Mouse (Mus musculus) neural tube, embryonic 13.5 days (tissue): ENCODE data around the gene Rhob. TPM values are rescaled to one million over a fixed set of nuclear protein-coding genes. Genes with fewer than 3 reads are reported as not detected.

Experiments used
- ATAC-seq: fragments of 200-750 bp; cut with Nextera tagmentation; 2 replicates; pipeline ENCODE4 v1.8.0; 2017; ENCODE audit warnings: low read depth, mild to moderate bottlenecking, moderate TSS enrichment, moderate library complexity
- H3K27ac ChIP-seq: fragments of 300-500 bp; sonication (generic); replicated peaks from 2 replicates; pipeline ENCODE4 v1.5.1; 2015; ENCODE audit warnings: moderate library complexity, mild to moderate bottlenecking, inconsistent platforms
- H3K27me3 ChIP-seq: fragments of 300-500 bp; sonication (generic); 2 replicates; pipeline ENCODE4 v1.6.1; 2015; ENCODE audit warnings: mild to moderate bottlenecking, inconsistent platforms
- H3K36me3 ChIP-seq: fragments of 300-500 bp; sonication (generic); 2 replicates; pipeline ENCODE4 v1.6.1; 2015; ENCODE audit warnings: mild to moderate bottlenecking, inconsistent platforms
- H3K4me1 ChIP-seq: fragments of 300-500 bp; sonication (generic); replicated peaks from 2 replicates; pipeline ENCODE4 v1.6.1; 2015; ENCODE audit warnings: inconsistent platforms
- H3K4me2 ChIP-seq: fragments of 300-500 bp; sonication (generic); 2 replicates; pipeline ENCODE4 v1.6.1; 2015; ENCODE audit warnings: inconsistent platforms, mild to moderate bottlenecking, moderate library complexity
- H3K4me3 ChIP-seq: fragments of 300-500 bp; sonication (generic); 2 replicates; pipeline ENCODE4 v1.5.1; 2015; ENCODE audit warnings: mild to moderate bottlenecking, inconsistent platforms
- H3K9ac ChIP-seq: fragments of 300-500 bp; sonication (generic); 2 replicates; pipeline ENCODE4 v1.6.1; 2015; ENCODE audit warnings: moderate library complexity, mild to moderate bottlenecking, inconsistent platforms
- H3K9me3 ChIP-seq: fragments of 300-500 bp; sonication (generic); 2 replicates; pipeline ENCODE4 v1.6.1; 2016; ENCODE audit warnings: inconsistent platforms
- WGBS: fragments of 180-500 bp; shearing (Covaris S2); methylation state at CpG from one replicate; pipeline ENCODE4 v1.1.7; 2015; 5-methylcytosine and 5-hydroxymethylcytosine counted together
- polyA plus RNA-seq: library from polyadenylated mRNA; unstranded; fragments of >200 nt; fragmentation: Nextera tagmentation; extraction: Ambion mirVana; gene quantifications from 2 replicates; pipeline ENCODE4 v1.2.1, GENCODE M21; 2015

The Rhob gene
- polyA plus RNA-seq, 1 experiment from 2014 or later, result 81.1 TPM

- H3K27me3 ChIP-seq, result no peaks in the 10 kb centered on the region
- H3K4me3 ChIP-seq, result peak overlapping the region; percentile 58
- H3K27ac ChIP-seq, result peak overlapping the region; percentile 100
- H3K36me3 ChIP-seq, result no peaks in the 10 kb centered on the region
- peak; percentile 3; the same call in 1 of the 2 replicates for ATAC-seq
- no peaks in the 10 kb centered on the region for H3K9me3 ChIP-seq
- H3K9ac ChIP-seq, result peak overlapping the region; percentile 99
- H3K4me2 ChIP-seq, result peak overlapping the region; percentile 83
- peaks cover 38% of the 10 kb centered on the region for H3K4me1 ChIP-seq
- 39% methylated on average over 17 of the region's 17 CpGs for WGBS
These were observed 1.1 kb upstream of the Rhob start for GRCm38 (mm10) chr12:8500597-8501570.

DNA sequence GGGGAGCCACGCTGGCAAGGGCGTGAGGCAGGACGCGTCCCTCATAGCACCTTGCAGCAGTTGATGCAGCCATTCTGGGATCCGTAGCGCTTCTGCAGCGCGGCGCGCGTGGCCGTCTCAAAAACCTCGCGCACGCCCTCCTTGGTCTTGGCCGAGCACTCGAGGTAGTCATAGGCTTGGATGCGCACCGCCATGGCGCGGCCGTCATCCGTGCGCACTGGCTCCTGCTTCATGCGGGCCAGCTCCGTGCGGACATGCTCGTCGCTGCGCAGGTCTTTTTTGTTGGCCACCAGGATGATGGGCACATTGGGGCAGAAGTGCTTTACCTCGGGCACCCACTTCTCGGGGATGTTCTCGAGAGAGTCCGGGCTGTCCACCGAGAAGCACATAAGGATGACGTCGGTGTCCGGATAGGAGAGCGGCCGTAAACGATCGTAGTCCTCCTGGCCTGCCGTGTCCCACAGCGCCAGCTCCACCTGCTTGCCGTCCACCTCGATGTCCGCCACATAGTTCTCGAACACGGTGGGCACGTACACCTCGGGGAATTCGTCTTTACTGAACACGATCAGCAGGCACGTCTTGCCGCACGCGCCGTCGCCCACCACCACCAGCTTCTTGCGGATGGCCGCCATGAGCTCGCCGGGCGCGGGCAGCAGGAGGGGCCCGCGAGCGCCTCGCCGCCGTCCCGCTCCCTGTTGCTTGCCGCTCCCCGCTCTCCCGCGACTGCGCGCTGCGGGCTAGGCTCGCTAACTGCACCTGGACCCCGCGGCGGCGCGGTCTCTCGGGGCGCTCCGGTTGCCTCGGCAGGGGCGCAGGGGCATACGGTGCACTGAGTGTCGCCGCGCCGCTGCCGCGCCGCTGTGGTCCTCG lies 573 bp downstream of the Rhob start:
- ATAC-seq, result peak; percentile 75
- peak overlapping the region; percentile 83 for H3K4me2 ChIP-seq
- no peaks in the 10 kb centered on the region for H3K27me3 ChIP-seq
- peak overlapping the region; percentile 58 for H3K4me3 ChIP-seq
- H3K9me3 ChIP-seq, result no peaks in the 10 kb centered on the region
- peak overlapping the region; percentile 100 for H3K27ac ChIP-seq
- WGBS, result under 1% methylated on average over 99 of the region's 99 CpGs
- H3K36me3 ChIP-seq, result no peaks in the 10 kb centered on the region
- peak overlapping the region; percentile 99 for H3K9ac ChIP-seq
- H3K4me1 ChIP-seq, result peaks cover 40% of the 10 kb centered on the region

DNA sequence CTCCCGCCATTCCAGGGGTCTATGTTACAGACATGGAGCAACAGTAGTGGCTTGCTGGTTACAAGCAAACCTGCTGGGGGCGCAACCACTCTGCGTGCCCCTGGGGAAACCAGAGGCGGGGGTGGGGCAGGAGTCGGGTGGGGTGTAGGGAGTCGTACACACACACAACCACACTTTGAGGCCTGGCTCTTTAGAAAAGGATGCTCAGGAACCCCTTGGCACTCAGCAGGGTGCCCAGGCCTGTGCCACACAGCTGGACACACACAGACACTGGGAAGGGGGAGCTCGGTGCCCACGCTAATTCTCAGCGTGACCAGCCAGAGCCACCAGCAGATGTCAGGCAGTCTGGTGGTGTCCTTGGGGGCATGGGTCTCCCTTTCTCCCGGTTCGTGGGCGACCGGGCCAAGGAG lies 1.2 kb downstream of the Rhob start:
- H3K4me3 ChIP-seq, result peak overlapping the region; percentile 58
- peak overlapping the region; percentile 100 for H3K27ac ChIP-seq
- peaks cover 40% of the 10 kb centered on the region for H3K4me1 ChIP-seq
- peak overlapping the region; percentile 83 for H3K4me2 ChIP-seq
- no peaks in the 10 kb centered on the region for H3K9me3 ChIP-seq
- peak overlapping the region; percentile 99 for H3K9ac ChIP-seq
- no peaks in the 10 kb centered on the region for H3K36me3 ChIP-seq
- ATAC-seq, result peak; percentile 0; the same call in 1 of the 2 replicates
- no peaks in the 10 kb centered on the region for H3K27me3 ChIP-seq
- 0% methylated on average over 11 of the region's 13 CpGs for WGBS

- Histone ChIP-seq H3K9me3 (no peaks in the 10 kb centered on the region), H3K4me3 (peak overlapping the region; percentile 58), H3K27ac (peak overlapping the region; percentile 100), H3K9ac (peak overlapping the region; percentile 99), H3K27me3 (no peaks in the 10 kb centered on the region), H3K4me1 (peaks cover 40% of the 10 kb centered on the region), H3K36me3 (no peaks in the 10 kb centered on the region), H3K4me2 (peak overlapping the region; percentile 83)
- ATAC-seq, result no peak
- WGBS, result 4% methylated on average over 8 of the region's 8 CpGs
These were observed 1.6 kb downstream of the Rhob start for GRCm38 (mm10) chr12:8498148-8498571.

GRCm38 (mm10) chr12:8497314-8497706 lies 2.5 kb downstream of the Rhob start:
- H3K27ac ChIP-seq, result no peak overlapping the region
- H3K27me3 ChIP-seq, result no peaks in the 10 kb centered on the region
- 15% methylated on average over 2 of the region's 2 CpGs for WGBS
- H3K4me1 ChIP-seq, result peaks cover 40% of the 10 kb centered on the region
- H3K9ac ChIP-seq, result peak overlapping the region; percentile 99
- H3K36me3 ChIP-seq, result no peaks in the 10 kb centered on the region
- peak overlapping the region; percentile 58 for H3K4me3 ChIP-seq
- ATAC-seq, result no peak
- H3K9me3 ChIP-seq, result no peaks in the 10 kb centered on the region
- peak overlapping the region; percentile 83 for H3K4me2 ChIP-seq

- Histone ChIP-seq H3K4me3 (peak overlapping the region; percentile 58), H3K9me3 (no peaks in the 10 kb centered on the region), H3K27me3 (no peaks in the 10 kb centered on the region), H3K27ac (peak overlapping the region; percentile 65), H3K4me2 (peak overlapping the region; percentile 83), H3K9ac (peak overlapping the region; percentile 99), H3K36me3 (no peaks in the 10 kb centered on the region), H3K4me1 (peaks cover 40% of the 10 kb centered on the region)
- 33% methylated on average over 2 of the region's 2 CpGs for WGBS
- no peak for ATAC-seq
These were observed 3.0 kb downstream of the Rhob start for GRCm38 (mm10) chr12:8496679-8497313.

DNA sequence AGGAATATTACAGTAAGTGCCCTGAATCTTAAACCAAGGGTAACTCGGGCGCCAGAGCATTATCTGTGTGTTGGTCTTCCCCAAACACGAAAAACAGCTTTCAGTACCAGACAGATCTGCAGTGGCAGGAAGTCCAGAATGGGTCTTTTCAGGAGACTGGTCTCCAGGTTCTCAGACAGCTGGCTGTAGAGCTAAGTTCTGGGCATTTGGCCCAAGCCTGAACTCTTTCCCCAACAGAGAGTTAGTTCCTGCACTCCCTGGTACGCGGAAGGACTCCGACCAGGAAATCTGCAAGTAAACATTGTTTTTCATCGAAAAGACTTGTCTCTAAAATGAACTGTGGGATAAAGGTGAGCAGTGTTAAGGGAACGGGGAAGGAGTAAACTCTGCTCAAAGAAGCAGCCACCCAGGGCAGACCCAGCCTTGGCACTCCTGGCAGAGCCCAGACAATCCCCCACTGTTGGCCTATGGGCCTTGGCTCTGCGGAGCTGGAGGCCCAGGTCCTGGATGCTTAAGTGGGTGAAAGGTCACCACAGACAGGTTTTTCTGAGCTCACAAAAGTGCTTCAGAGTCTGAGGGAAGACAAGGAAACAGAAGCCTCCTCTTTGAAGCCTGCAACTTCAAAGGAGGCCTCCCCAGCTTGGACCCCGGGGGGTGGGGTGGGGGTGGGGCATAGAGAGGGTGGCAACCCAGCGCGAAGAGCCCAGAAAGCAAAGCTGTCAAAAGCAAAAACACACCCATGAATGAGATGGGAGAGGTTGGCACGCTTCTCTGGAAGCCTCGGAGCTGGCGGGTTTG lies 3.7 kb downstream of the Rhob start:
- H3K4me1 ChIP-seq, result peaks cover 37% of the 10 kb centered on the region
- peak overlapping the region; percentile 52; the same call in 1 of the 2 replicates for H3K9ac ChIP-seq

DNA sequence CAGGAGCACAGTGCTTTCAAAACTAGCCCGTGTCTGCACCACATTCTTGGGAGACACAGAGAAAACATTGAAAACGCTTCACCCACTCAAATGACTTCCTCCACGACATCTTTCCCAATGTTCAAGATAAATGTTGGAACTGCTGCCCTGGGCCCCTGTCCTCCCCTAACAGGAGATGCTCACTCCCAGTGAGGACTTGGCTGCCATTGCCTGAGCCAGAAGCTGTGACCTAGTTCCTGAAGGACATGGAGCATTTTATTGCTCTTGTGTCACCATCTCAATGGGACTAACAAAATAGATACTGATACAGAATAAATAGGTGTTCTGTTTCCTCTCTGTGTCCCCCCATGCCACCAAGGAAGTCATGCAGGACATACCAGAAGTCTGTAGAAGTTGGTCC lies 5.1 kb downstream of the Rhob start:
- Histone ChIP-seq H3K9ac (no peak overlapping the region), H3K36me3 (no peaks in the 10 kb centered on the region), H3K4me1 (peaks cover 29% of the 10 kb centered on the region), H3K4me2 (no peak overlapping the region), H3K27ac (no peak overlapping the region), H3K9me3 (no peaks in the 10 kb centered on the region), H3K27me3 (no peaks in the 10 kb centered on the region), H3K4me3 (no peak overlapping the region)
- no peak for ATAC-seq
- WGBS, result 83% methylated on average over 3 of the region's 3 CpGs

More for the DNA sequence above, 3.7 kb downstream of the Rhob start:
- no peak for ATAC-seq
- H3K36me3 ChIP-seq, result no peaks in the 10 kb centered on the region
- no peaks in the 10 kb centered on the region for H3K9me3 ChIP-seq
- WGBS, result 24% methylated on average over 15 of the region's 15 CpGs
- H3K27me3 ChIP-seq, result no peaks in the 10 kb centered on the region
- peak overlapping the region; percentile 58 for H3K4me3 ChIP-seq
- H3K27ac ChIP-seq, result peak overlapping the region; percentile 65
- peak overlapping the region; percentile 83 for H3K4me2 ChIP-seq

DNA sequence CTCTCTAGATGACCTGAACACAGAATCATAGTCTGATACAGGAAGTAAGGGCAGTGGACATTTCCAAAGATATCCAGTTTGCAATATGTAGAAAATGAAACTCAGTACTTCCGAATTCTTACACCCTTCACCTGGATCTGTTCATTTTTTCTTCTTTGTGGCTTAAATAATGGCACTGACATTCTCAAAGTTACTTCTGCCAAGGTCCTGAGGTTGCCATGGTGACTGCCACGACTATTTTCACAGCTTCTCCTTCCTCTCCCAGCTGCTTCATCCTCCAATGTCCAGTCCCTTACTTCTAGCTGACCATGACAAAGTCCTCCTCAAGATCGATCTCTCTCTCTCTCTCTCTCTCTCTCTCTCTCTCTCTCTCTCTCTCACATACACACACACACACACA lies 6.4 kb downstream of the Rhob start:
- ATAC-seq, result no peak
- 50% methylated on average over 3 of the region's 3 CpGs for WGBS
- H3K9me3 ChIP-seq, result no peaks in the 10 kb centered on the region
- H3K4me1 ChIP-seq, result peaks cover 32% of the 10 kb centered on the region
- H3K36me3 ChIP-seq, result no peaks in the 10 kb centered on the region
- no peak overlapping the region for H3K9ac ChIP-seq
- H3K4me2 ChIP-seq, result no peak overlapping the region
- no peak overlapping the region for H3K4me3 ChIP-seq
- no peaks in the 10 kb centered on the region for H3K27me3 ChIP-seq
- H3K27ac ChIP-seq, result no peak overlapping the region

GRCm38 (mm10) chr12:8489098-8489497 lies 10.7 kb downstream of the Rhob start:
- WGBS, result 46% methylated on average over 4 of the region's 4 CpGs
- no peaks in the 10 kb centered on the region for H3K9me3 ChIP-seq
- H3K36me3 ChIP-seq, result no peaks in the 10 kb centered on the region
- no peaks in the 10 kb centered on the region for H3K27me3 ChIP-seq
- H3K27ac ChIP-seq, result no peak overlapping the region
- H3K9ac ChIP-seq, result no peak overlapping the region
- ATAC-seq, result no peak
- H3K4me3 ChIP-seq, result no peak overlapping the region
- no peak overlapping the region for H3K4me2 ChIP-seq
- peaks cover 9% of the 10 kb centered on the region; the same call in 1 of the 2 replicates for H3K4me1 ChIP-seq

DNA sequence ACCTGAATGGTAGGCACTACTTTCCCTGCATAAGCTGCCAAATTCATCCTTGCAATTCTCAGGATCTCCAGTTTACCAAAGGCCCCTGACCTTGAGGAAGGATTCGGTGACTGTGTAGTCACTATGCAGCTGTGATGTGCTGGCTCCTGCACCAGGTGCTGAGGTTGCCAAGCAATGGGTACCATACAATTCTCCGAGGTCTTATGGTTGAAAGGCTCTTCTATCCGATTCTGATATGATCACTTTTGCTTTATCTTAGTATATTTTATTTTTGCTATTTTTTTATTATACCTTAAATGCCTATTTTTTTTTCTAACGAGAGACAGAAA lies 11.2 kb downstream of the Rhob start:
- WGBS, result 91% methylated on average over 4 of the region's 4 CpGs

More for the DNA sequence above, 11.2 kb downstream of the Rhob start:
- H3K9ac ChIP-seq, result no peak overlapping the region
- H3K4me1 ChIP-seq, result peaks cover 9% of the 10 kb centered on the region; the same call in 1 of the 2 replicates
- no peaks in the 10 kb centered on the region for H3K9me3 ChIP-seq
- no peak overlapping the region for H3K27ac ChIP-seq
- ATAC-seq, result no peak
- no peaks in the 10 kb centered on the region for H3K36me3 ChIP-seq
- H3K4me3 ChIP-seq, result no peak overlapping the region
- H3K27me3 ChIP-seq, result no peaks in the 10 kb centered on the region
- H3K4me2 ChIP-seq, result no peak overlapping the region
